Mouse (Mus musculus) C2C12 (cell line): ENCODE results near the gene Vdr.

Source experiments
- CEBPB ChIP-seq: IDR thresholded peaks from one replicate; pipeline ENCODE4 v1.6.1; 2011; ENCODE audit warnings: low read depth, mild to moderate bottlenecking, control low read depth, moderate library complexity
- CTCF ChIP-seq: IDR thresholded peaks from one replicate; pipeline ENCODE4 v1.5.1; 2011; ENCODE audit not compliant: control insufficient read depth, insufficient read depth, insufficient read length
- FOSL1 ChIP-seq: IDR thresholded peaks from one replicate; pipeline ENCODE4 v1.8.0; 2011; ENCODE audit warnings: mild to moderate bottlenecking, low read length; ENCODE audit not compliant: poor library complexity, insufficient read depth, severe bottlenecking
- MAX ChIP-seq: IDR thresholded peaks from one replicate; pipeline ENCODE4 v1.6.1; 2011; ENCODE audit warnings: mild to moderate bottlenecking, control low read depth
- MYOD1 ChIP-seq: IDR thresholded peaks from one replicate; pipeline ENCODE4 v1.6.1; 2011; ENCODE audit warnings: low read depth; ENCODE audit not compliant: control insufficient read depth, insufficient read length
- MYOG ChIP-seq: IDR thresholded peaks from one replicate; pipeline ENCODE4 v1.6.1; 2011; ENCODE audit not compliant: control insufficient read depth, insufficient read length; ENCODE audit errors: extremely low read depth
- USF1 ChIP-seq: IDR thresholded peaks from one replicate; pipeline ENCODE4 v1.6.1; 2011; ENCODE audit warnings: low read depth, mild to moderate bottlenecking, control low read depth, moderate library complexity

DNA sequence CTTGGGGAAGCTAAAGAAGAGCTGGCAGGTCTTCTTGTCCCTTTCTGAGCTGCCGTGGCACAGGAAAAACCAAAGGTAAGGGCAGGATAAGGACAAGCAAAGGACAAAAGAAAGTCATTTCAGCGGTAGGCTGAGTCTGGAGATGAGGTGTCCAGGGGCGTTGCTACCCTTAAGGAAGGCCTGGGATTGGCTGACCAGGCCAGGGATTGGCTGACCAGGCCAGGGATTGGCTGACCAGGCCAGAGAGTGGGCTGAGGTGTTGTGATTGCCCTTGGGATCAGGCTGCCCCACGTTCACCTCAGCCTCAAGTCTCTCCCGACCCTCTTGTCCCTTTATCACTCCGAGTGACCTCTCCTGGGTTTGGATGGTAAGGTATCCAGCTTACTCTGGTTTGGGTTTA, 5.1 kb downstream of the Vdr start:
- no peak for TF ChIP-seq CTCF
- no peak for TF ChIP-seq MAX
- no peak for TF ChIP-seq USF1
- no peak for TF ChIP-seq FOSL1
- TF ChIP-seq MYOG = no peak
- TF ChIP-seq MYOD1 = no peak
- TF ChIP-seq CEBPB = no peak
